Mouse (Mus musculus) brain, embryonic 14.5 days (tissue): Measurements from ENCODE around the gene Ctxn1. TPM values are rescaled to one million over a fixed set of nuclear protein-coding genes. Genes with fewer than 3 reads are reported as not detected.
A peak's percentile ranks its signal among the peaks of the same experiment; 100 is the strongest.

Source experiments
- DNase-seq: peaks from one replicate; pipeline ENCODE4 v3.0.0-alpha.2; 2011; ENCODE audit warnings: low read depth
- CTCF ChIP-seq: fragments of 200-500 bp; IDR thresholded peaks from 2 replicates; pipeline ENCODE4 v1.5.1; 2012; ENCODE audit warnings: inconsistent platforms, mild to moderate bottlenecking, moderate library complexity, borderline replicate concordance; ENCODE audit not compliant: insufficient read depth, insufficient read length; ENCODE audit errors: extremely low read depth
- POLR2A ChIP-seq: fragments of 200-500 bp; IDR thresholded peaks from 2 replicates; pipeline ENCODE4 v1.6.1; 2012; ENCODE audit warnings: mild to moderate bottlenecking, inconsistent platforms, borderline replicate concordance; ENCODE audit not compliant: poor library complexity, insufficient read depth, insufficient read length, severe bottlenecking; ENCODE audit errors: extremely low read depth
- polyA plus RNA-seq: library from polyadenylated mRNA; depleted of rRNA; stranded (reverse); fragments of >200 nt; gene quantifications from 2 replicates; pipeline ENCODE4 v1.2.3, GENCODE M21; 2012; rRNA removed

Gene Ctxn1
- polyA plus RNA-seq, result 399 and 499 TPM in 2 replicates

DNA sequence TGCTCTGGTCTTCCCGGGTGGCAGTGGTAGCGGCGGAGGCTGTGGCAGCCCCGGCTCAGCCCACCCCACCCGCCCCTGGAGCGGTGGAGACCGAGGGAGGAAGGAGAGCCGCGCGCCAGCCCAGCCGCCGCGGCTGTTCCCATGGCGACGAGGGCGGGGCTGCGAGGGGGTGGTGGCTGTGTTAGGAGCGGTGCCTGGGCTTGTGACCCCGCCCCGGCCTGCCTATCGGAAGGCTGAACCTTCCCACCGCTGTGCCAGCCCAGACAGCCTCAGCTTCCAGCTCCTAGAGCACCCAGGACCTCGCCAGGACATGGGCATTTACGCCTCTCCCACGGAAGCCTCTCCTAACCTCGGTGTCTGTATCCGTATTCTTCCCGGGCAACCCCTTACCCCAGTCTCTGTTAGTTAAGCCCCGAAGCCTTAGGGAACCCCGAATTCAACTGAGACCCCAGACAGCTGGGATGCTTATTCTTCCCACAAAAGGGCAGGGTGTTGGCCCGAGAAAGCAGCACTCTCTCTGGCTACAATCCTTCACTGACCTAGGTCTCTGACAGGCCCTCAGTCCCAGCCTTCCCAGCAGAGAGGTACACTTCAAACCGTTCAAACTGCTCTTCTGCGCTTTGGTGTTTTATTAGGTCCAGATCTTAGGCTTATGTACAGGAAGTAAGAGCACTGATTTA, at the start of gene Ctxn1:
Gene Ctxn1 (minus strand): TSS at position 150 of the 680 bp plus-strand sequence.
- peak; percentile 97 for DNase-seq
- TF ChIP-seq CTCF, result no peak
- peak; percentile 63 for TF ChIP-seq POLR2A

DNA sequence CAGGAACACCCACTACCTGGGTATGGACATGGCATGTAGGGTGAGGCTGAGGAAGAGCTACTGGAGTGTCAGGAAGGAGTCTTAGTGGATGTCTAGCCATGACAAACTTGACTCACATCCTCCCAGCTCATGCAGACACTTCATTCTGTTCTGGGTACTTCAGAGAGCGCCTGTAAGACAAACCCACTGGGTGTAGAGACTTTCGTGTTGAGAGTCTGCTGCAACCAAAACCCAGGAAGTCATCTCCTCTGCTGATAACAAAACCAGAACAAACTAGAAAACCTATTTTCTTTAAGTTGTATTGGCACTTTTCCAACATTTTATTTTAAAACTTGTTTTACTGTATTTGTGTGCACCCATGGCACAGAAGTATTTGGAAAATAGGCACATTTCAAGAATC, 46.8 kb upstream of the Ctxn1 start:
- no peak for TF ChIP-seq CTCF

DNA sequence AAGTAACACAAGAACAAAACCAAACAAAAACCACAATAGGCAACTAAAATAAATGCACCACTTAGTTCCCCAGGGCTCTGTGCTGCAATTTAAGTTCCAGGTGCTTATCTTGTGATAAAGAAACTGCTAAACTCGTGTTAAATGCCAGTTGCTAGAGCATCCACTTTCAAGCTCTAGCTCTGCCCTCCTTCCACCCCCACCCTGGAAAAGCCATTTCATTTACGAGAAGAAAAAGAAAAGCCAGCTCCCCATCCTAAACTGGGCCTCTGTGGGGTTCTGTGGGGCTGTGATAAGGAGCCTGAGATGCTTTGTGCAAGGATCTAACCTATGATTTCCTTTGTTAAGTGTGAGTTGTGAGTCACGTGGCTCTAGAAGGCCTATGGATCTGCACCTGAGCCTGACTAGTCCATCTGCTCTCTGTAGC, 45.1 kb upstream of the Ctxn1 start:
- DNase-seq, result no peak
- TF ChIP-seq CTCF (no peak), POLR2A (no peak)

More for the DNA sequence above, 46.8 kb upstream of the Ctxn1 start:
- no peak for DNase-seq

DNA sequence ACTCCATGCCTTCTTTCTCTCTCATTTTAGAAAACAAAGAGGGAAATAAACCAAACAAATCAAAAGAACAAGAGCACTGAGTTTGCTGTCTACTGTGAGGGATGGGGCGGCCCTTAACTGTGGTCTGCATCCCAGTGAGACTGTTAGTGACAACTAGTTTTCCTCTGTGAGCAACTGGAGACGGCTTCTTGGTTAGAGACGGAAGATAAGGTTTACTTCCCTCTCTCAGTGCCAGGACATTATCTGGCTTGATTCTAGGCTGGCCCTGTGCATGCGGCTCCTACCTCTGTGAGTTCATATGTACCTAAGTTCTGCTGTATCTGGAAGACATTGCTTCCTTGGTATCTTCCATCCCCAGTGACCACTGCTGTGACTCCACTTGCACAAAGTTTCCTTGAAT, 38.7 kb upstream of the Ctxn1 start:
- TF ChIP-seq POLR2A (no peak), CTCF (no peak)
- DNase-seq, result no peak

DNA sequence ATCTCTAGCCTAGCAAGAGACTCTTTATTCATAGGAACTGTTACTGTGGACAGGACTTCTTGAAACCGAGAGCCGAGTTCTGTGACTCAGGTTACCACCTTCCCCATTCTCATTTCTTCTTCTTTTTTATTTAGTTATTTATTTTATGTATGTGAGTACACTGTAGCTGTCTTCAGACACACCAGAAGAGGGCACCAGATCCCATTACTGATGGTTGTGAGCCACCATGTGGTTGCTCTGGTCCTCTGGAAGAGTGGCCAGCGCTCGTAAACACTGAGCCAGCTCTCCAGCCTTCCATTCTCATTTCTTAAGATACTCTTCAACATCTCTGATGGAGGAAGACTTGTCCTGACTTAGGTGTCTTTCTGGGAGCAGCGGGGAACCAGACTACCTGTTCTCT, 33.7 kb upstream of the Ctxn1 start:
- TF ChIP-seq POLR2A, result no peak
- TF ChIP-seq CTCF, result no peak
- no peak for DNase-seq

- no peak for DNase-seq
- TF ChIP-seq POLR2A, result no peak
Observed at GRCm38 (mm10) chr8:4276111-4276465, 17.0 kb upstream of the Ctxn1 start.

DNA sequence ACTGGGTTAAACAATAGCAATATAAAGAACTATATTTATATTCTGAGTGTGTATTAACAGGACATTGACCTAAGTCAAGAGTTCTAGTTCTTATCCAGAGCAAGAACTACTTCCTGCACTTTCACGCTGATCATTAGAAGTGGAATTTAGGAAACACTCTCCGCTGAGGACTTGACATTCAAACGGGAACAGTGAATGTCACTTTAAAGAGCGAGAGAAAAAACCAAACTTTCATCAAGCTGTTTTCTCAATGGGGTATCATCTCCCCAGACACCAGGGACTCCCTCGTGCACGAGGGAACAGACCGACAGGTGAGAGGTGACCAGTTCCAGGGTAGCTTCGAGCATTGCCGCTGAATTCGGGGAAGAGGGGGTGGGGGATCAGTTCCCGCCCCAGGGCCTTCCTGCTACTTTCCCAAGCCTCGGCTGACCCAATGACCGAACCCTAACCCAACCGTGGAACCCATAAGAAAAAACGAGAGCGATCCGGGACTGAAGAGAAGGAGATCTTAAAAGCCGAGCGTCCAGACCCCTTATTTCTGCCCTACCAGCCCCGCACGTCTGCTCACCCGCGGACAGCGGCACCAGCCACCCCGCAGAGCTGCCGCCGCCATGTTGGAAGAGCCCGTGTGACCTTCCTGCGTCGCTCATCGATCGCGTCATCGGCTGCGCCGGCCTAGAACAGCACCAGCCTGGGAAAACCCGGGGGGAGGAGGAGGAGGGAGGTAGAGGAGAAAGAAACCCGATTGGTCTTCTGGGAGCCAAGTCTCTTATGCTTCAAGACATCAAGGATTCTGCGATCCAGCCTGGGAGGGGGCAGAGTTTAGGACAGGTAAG, 16.4 kb upstream of the Ctxn1 start, which contains the start of gene Timm44:
Gene Timm44 (minus strand): TSS at position 639 of the 836 bp plus-strand sequence.
- TF ChIP-seq CTCF (no peak), POLR2A (peak; percentile 37; the same call in 1 of the 2 replicates)
- DNase-seq, result peak; percentile 99

DNA sequence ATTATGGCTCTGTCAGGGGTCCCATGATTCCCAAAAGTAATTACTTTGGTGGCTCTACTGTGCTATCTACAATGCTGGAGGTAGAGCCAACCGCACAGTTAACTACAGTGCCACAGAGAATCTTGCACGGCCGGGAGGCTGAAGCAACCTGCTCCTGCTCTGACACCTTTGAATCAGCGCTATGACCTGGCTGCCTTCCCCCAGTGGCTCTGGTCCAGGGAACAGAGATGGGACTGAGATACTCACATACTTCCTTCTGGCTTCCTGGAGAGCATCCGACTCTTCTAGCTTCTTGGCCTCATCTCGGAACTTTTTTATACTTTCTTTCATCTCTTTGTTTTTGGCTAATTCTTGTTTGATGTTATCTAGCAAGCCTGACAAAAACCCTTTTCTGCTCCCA, 10.5 kb upstream of the Ctxn1 start:
- TF ChIP-seq POLR2A, result no peak
- TF ChIP-seq CTCF, result no peak

DNA sequence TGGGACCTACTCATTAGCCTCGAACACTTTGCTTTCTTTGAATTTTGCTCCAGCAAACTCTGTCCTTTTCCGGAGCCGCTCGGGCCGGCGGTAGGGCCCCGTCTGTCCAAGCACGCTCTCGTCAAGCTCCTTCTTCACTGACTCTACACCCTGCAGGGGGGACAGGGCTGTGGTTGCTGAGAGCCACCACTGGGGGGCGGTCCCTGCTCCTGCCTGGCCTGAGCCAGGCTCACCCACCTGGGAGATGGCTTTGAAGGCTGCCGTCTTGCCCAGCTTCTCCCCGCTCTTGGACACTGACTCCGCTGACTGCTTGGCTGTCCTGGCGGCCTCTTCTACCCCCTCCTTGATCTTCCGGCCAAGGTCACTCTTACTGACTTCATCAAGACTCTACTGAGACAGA, 8.6 kb upstream of the Ctxn1 start:
- no peak for TF ChIP-seq POLR2A
- peak; percentile 45 for TF ChIP-seq CTCF
- DNase-seq, result no peak

More for the DNA sequence above, 10.5 kb upstream of the Ctxn1 start:
- no peak for DNase-seq

DNA sequence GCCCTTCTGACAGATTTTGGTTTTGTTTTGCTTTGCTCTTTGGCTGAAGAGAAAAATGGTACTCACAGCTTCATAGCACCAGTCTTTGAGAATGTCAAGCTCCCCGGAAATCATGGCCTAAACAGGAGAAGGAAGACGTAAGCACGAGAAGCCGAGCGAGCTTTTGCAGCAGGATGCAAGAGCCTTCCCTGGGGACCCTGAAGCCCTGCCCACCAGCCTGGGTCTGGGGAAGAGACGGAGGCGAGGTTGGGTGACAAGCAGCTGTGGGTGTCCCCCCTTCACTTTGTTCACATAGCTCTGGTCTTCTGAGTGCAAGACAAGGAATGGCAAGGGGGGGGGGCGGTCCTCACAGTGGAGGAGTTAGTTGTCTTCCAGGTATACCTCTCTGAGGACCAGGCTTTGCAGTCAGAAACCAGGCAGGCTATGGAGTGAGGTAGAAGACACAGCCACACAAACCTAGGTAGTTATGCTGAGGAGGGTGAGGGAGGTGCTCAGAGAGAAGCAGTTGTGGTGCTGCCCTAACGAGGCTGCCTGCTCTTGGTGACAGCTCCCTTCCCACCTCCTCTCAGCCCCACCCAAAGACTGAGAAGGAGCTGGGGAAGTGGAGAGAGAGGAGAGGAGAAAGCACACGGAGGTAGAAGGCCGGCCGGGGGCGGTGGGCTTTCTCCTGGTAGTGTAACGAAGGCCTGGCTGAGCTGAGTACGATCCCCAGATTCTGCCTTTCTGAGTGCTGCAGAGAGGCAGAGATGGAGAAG, 6.3 kb upstream of the Ctxn1 start:
- no peak for DNase-seq
- TF ChIP-seq POLR2A, result no peak
- no peak for TF ChIP-seq CTCF

DNA sequence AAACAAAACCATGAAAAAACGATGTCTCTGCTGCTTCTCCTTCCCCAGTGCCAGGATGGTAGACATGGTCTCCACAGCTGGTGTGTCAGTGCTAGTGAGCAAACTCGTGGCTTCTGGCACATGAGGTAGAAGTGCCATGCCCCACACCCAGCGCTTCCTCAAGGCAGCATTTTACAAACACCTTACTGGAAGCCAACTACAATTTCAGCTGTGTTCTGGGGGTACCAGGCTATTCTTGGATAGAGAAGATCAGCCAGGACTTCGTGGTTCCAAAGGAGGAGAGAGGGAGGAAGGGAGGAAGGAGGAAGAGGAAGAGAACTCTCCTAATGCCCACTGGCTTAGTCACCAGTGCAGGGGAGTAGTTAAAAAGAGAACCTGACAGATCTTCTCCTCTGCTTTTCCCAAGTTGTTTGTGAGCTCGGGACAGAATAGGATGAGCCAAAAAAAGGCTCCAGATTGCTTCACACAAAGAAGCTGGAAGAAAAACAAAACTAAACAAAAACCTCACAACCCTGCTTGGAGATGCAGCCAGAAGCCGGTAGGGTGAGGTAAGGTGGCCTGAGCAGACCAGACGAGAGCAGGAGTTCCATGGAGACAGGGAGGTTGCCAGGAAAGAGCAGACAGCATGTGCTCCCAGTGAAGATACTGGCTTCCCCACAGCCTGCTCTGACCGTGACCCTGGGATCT, 4.2 kb upstream of the Ctxn1 start:
- TF ChIP-seq CTCF, result no peak
- no peak for TF ChIP-seq POLR2A
- no peak for DNase-seq

DNA sequence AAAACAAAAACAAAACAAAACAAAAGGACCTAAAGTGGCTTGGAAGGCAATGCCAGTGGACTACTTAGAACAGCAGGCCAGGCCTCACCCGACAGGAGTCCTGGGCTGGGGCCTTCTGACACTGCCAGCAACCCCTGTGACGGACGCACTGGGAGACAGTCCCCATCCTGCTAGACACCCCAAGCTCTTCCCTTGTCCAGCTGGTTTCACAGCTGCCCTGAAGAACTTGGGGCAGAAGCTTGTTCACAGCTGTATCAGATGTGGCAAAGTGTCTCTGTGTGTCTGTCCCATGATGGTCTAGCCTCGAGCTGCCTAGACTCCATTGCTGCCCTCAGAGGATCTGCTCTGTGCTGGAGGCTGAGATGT, 714 bp upstream of the Ctxn1 start:
- TF ChIP-seq CTCF, result no peak
- no peak for TF ChIP-seq POLR2A
- DNase-seq, result no peak
